Mouse (Mus musculus): ENCODE results near the gene Ncam2. TPM values are rescaled to one million over a fixed set of nuclear protein-coding genes. Genes with fewer than 3 reads are reported as not detected.

Gene Ncam2
- polyA plus RNA-seq, 1 experiment from 2014 or later, result 29.9 TPM

GRCm38 (mm10) chr16:81673866-81674265, 473.4 kb downstream of the Ncam2 start:
- Histone ChIP-seq H3K9ac (no peak overlapping the region), H3K4me3 (replicated peaks; ENCODE audit: low read length) (no peak overlapping the region), H3K27ac (no peak overlapping the region), H3K36me3 (replicated peaks; ENCODE audit: control insufficient read depth, insufficient read depth) (no peaks in the 10 kb centered on the region), H3K4me1 (replicated peaks; ENCODE audit: control insufficient read depth, insufficient read depth, low read length) (no peaks in the 10 kb centered on the region), H3K4me2 (replicated peaks) (no peak overlapping the region), H3K9me3 (ENCODE audit: control insufficient read depth, low read length) (no peaks in the 10 kb centered on the region; the same call in 1 of the 2 replicates), H3K27me3 (ENCODE audit: control insufficient read depth, insufficient read depth, low read length) (no peaks in the 10 kb centered on the region)
- 88% methylated on average over 1 of the region's 1 CpGs for WGBS
- DNase-seq (ENCODE audit: low spot score) (no peak), ATAC-seq (ENCODE audit: low FRiP score) (no peak)

DNA sequence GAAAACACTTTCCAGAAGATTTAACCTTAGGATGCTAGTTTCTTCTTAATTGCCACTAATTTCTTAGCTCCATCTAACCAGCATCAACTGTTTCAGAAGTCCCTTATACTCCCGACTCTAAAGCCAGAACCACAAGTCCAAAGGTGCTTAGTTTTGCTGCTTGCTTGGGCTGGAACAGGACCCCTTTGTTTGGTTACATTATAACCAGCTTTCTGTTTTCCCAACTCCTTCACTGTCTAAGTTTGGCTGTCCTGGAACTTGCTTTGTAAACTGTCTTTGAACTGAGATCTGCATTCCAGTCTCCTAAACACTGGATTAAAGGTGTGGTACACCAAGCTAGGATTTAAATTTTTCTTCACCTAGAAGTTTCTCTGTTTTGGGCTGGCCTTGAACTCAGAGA, 475.0 kb downstream of the Ncam2 start:
- H3K9me3 ChIP-seq (ENCODE audit: control insufficient read depth, low read length), result no peaks in the 10 kb centered on the region; the same call in 1 of the 2 replicates
- H3K27me3 ChIP-seq (ENCODE audit: control insufficient read depth, insufficient read depth, low read length), result no peaks in the 10 kb centered on the region
- H3K4me3 ChIP-seq (replicated peaks; ENCODE audit: low read length), result no peak overlapping the region
- no peak overlapping the region for H3K27ac ChIP-seq
- ATAC-seq (ENCODE audit: low FRiP score) (no peak), DNase-seq (ENCODE audit: low spot score) (no peak)
- H3K4me1 ChIP-seq (replicated peaks; ENCODE audit: control insufficient read depth, insufficient read depth, low read length), result no peaks in the 10 kb centered on the region
- 79% methylated on average over 1 of the region's 1 CpGs for WGBS
- H3K4me2 ChIP-seq (replicated peaks), result no peak overlapping the region
- H3K9ac ChIP-seq, result no peak overlapping the region
- no peaks in the 10 kb centered on the region for H3K36me3 ChIP-seq (replicated peaks; ENCODE audit: control insufficient read depth, insufficient read depth)

Data from hindbrain, embryonic 14.5 days (tissue).